Mouse (Mus musculus) bone marrow, adult 2 months (tissue): ENCODE measurements around the gene Sptlc2.

Source experiments
- CTCF ChIP-seq: fragments of 200-500 bp; IDR thresholded peaks from 2 replicates; pipeline ENCODE4 v1.5.1; 2011; ENCODE audit warnings: low read length, control low read depth; ENCODE audit not compliant: control insufficient read depth, insufficient read depth
- POLR2A ChIP-seq: fragments of 200-500 bp; IDR thresholded peaks from 2 replicates; pipeline ENCODE4 v1.6.1; 2011; ENCODE audit warnings: low read depth, mild to moderate bottlenecking, control low read depth, low read length, borderline replicate concordance; ENCODE audit not compliant: control insufficient read depth

- no peak for TF ChIP-seq CTCF
- no peak for TF ChIP-seq POLR2A
These were observed 5.4 kb upstream of the Sptlc2 start for GRCm38 (mm10) chr12:87393447-87394145.
